Mouse (Mus musculus) cerebellum, adult 2 months (tissue): ENCODE measurements at regions not wholly inside any gene's neighbourhood (a gene's known extent, or its start where the extent isn't known, plus 50 kb on each side); places are given as distances from the start of the nearest gene placed in this dataset.
A peak's percentile ranks its signal among the peaks of the same experiment; 100 is the strongest.

Source experiments
- DNase-seq, 2 experiments: peaks; one replicate each; pipeline ENCODE4 v3.0.0; 2021
- H3K27ac ChIP-seq: fragments of 200-500 bp; 2 replicates; pipeline ENCODE4 v1.5.1; 2012; ENCODE audit warnings: low read length, control low read depth, inconsistent platforms; ENCODE audit not compliant: insufficient read depth
- H3K27me3 ChIP-seq: fragments of 200-500 bp; 2 replicates; pipeline ENCODE4 v1.6.1; 2012; ENCODE audit warnings: inconsistent platforms, mild to moderate bottlenecking, low read length, moderate library complexity; ENCODE audit not compliant: control insufficient read depth, insufficient read depth
- H3K4me1 ChIP-seq: fragments of 200-500 bp; 2 replicates; pipeline ENCODE4 v1.6.1; 2011; ENCODE audit warnings: low read length; ENCODE audit not compliant: control insufficient read depth, insufficient read depth
- H3K4me3 ChIP-seq: fragments of 200-500 bp; replicated peaks from 2 replicates; pipeline ENCODE3; 2011; ENCODE audit warnings: mild to moderate bottlenecking, low read depth, low read length, control low read depth; ENCODE audit not compliant: insufficient read depth
- CTCF ChIP-seq: fragments of 200-500 bp; IDR thresholded peaks from 2 replicates; pipeline ENCODE4 v1.5.1; 2011; ENCODE audit warnings: low read depth, mild to moderate bottlenecking, control low read depth, low read length, moderate library complexity, borderline replicate concordance; ENCODE audit not compliant: insufficient read depth
- POLR2A ChIP-seq: fragments of 200-500 bp; IDR thresholded peaks from 2 replicates; pipeline ENCODE4 v1.6.1; 2011; ENCODE audit warnings: low read length, control low read depth, borderline replicate concordance; ENCODE audit not compliant: insufficient read depth
- WGBS: fragments of 180-500 bp; shearing (Covaris S2); methylation state at CpG from one replicate; pipeline ENCODE4 v1.1.7; 2018; 5-methylcytosine and 5-hydroxymethylcytosine counted together

DNA sequence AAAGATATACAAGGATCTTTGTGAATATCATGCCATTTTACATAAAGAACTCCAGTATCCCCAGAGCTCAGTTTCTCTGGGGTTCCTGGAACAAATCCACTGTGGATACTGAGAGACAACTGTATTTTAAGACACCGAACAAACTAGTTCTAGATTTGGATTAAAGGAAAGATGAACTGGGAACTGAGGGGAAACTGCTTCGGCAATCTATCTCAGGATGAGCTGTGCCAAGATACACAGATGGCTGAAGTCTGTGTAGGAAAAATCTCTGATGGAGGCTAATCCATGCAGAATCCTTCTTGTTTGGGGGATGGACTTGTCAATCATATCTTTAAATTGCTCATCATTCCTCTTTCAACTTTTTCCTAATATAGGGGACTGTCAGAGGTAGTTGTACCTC is 920.5 kb downstream of the Slc4a3 start:
- TF ChIP-seq CTCF (no peak), POLR2A (no peak)
- H3K4me3 ChIP-seq: no peak overlapping the region
- peak in 1 of 2 experiments; percentile 6 for DNase-seq
- 10% methylated on average over 2 of the region's 2 CpGs for WGBS
- H3K27ac ChIP-seq: no peak overlapping the region
- H3K27me3 ChIP-seq: no peaks in the 10 kb centered on the region
- H3K4me1 ChIP-seq: no peaks in the 10 kb centered on the region

DNA sequence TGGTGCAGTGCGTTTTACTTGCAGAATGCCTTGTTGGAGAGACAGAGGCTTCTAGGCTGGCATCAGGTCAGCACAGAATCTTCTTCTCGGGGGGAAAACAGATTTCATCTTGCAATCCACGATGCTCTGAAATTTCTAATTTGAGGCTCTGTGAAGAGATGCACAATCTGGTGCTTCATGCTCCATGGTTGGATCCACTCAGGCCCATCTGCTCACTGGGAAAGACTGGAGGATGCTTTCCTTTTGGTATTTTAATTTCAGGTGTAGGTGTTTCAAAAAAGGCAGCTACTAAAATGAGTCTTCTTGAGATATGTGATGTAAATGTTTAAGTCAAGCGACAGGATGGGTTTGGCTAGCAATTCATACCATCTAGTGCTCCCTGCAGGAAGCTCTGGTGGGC is 938.1 kb downstream of the Slc4a3 start:
- Histone ChIP-seq H3K4me1 (no peaks in the 10 kb centered on the region), H3K4me3 (no peak overlapping the region), H3K27me3 (no peaks in the 10 kb centered on the region), H3K27ac (no peak overlapping the region)
- TF ChIP-seq POLR2A (no peak), CTCF (no peak)
- WGBS: 22% methylated on average over 4 of the region's 4 CpGs
- peak in 1 of 2 experiments; percentile 8 for DNase-seq

DNA sequence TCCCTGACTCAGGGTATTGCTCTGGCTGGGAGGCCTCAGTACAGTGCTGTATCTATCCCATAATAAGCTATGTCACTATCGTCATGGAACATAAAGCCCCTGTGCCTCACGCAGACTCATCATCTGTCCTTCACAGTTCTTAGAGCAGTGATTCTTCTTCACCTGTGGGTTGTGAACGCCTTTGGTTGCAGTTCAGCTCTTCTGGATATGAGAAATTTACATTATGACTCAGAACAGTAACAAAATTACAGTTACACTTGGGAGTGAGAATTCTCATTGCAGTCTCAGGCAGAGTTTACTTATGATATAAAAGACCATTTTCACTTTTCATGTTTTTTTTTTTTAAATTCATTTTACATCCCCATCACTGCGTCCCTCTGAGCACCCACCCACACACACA is 941.4 kb downstream of the Slc4a3 start:
- Histone ChIP-seq H3K4me1 (no peaks in the 10 kb centered on the region), H3K27me3 (no peaks in the 10 kb centered on the region), H3K4me3 (no peak overlapping the region), H3K27ac (no peak overlapping the region)
- WGBS: 99% methylated on average over 4 of the region's 4 CpGs
- TF ChIP-seq POLR2A (no peak), CTCF (no peak)
- DNase-seq: no peak

DNA sequence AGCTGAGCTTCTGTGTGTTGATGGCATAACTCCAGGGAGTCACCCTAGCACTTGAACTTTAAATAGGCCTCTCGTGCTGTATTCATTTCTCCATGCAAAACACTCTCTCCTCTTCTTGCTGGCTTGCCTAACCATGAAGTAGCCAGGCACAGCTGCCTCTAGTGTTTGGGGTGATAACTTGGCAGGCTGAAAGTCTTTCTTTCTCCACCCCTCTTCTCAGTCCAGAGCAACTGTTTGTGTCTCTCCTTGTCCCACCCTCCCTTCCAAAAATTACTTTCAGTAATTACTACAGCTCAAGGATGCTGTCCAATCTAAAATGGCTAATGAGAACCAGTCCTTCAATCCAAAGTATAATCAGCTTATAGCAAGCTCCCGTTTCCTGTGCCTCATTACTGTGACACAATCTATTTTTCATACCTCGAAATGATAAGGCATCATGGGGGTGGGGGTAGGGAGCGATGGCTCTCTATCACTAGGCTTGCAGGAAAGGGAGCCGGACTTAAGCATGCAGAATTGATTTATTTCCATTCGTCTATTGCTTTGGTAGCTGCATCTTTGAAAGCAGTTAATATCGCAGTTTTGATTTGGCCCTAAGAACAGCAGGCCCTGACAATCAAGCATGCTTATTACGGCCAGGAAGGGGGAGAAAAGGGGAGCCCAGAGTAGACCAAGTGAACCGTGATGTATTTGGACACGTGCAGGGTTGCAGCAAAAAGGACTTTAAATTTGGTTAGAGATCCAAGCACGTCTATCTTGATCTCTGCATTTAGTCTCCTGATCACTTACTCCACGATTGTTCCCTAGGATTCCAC is 943.8 kb downstream of the Slc4a3 start:
- no peak overlapping the region for H3K4me3 ChIP-seq
- TF ChIP-seq CTCF (no peak), POLR2A (no peak)

DNA sequence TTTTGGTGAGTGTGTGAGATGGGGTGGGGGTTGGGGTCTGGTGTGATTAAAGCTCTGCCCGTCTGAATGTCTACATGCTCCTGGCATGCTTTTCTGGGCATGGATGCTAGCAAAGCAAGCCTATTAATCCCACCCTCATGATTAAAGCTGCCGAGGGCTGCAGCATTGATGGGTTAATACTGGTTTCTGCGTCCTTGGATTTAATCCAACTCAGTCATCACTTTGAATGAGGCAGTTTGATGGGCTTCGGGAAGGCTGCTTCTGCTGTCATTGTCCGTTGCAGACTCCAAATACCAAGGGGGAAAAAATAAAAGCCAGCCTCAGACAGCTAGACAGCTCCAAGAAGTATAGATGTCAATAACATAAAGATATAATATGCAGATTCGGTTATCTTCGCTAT is 944.7 kb downstream of the Slc4a3 start:
- WGBS: 52% methylated on average over 7 of the region's 7 CpGs
- no peak for TF ChIP-seq CTCF
- no peak for TF ChIP-seq POLR2A
- H3K27me3 ChIP-seq: no peaks in the 10 kb centered on the region
- H3K4me3 ChIP-seq: no peak overlapping the region
- no peak for DNase-seq
- no peak overlapping the region for H3K27ac ChIP-seq
- H3K4me1 ChIP-seq: no peaks in the 10 kb centered on the region

More for the DNA sequence above, 943.8 kb downstream of the Slc4a3 start:
- no peaks in the 10 kb centered on the region for H3K27me3 ChIP-seq
- no peaks in the 10 kb centered on the region for H3K4me1 ChIP-seq
- no peak for DNase-seq
- H3K27ac ChIP-seq: no peak overlapping the region
- WGBS: 75% methylated on average over 12 of the region's 12 CpGs

DNA sequence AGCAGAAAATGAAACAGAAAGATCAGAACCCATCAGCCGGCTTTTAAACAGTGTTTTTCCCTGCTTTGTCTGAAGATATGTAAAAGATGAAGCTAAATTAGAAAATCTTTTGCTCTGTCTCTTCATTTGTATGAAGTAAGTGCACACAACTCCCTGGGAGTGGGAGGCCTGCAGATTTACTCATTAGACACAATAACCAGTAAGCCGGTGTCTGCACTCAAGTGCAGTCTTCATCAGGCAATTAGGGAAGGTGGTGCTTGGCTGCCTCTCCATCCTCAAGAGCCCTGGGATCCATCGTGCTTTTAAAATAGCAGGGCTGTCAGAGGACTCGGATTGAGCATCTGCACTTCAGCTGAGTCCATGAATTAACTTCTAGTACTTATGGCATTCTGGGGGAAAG is 945.1 kb downstream of the Slc4a3 start:
- Histone ChIP-seq H3K4me3 (no peak overlapping the region), H3K27ac (no peak overlapping the region), H3K4me1 (no peaks in the 10 kb centered on the region), H3K27me3 (no peaks in the 10 kb centered on the region)
- no peak for DNase-seq
- 48% methylated on average over 4 of the region's 4 CpGs for WGBS
- no peak for TF ChIP-seq CTCF
- TF ChIP-seq POLR2A: no peak

DNA sequence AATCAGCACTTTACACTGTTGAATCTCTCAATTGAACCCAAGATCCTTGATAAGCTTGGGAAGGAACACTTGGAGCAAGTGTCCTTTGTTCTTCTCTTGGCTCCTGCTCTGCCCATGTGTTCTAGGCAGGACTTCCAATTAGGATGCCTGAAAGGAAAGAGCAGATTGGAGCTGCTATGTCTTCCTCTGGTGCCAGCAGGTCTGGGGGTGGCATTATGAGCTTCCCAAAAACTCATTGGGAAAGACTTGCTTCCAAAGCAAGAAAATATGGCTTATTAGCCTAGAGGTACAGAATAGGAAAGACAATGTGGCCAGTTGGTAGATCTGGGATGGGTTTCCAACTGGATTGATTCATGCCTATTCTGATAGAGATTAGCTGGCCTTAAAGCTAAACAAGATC is 959.1 kb downstream of the Slc4a3 start:
- no peak for DNase-seq
- H3K4me3 ChIP-seq: no peak overlapping the region
- no peaks in the 10 kb centered on the region for H3K27me3 ChIP-seq
- TF ChIP-seq CTCF (no peak), POLR2A (no peak)
- H3K27ac ChIP-seq: no peak overlapping the region
- no peaks in the 10 kb centered on the region for H3K4me1 ChIP-seq

DNA sequence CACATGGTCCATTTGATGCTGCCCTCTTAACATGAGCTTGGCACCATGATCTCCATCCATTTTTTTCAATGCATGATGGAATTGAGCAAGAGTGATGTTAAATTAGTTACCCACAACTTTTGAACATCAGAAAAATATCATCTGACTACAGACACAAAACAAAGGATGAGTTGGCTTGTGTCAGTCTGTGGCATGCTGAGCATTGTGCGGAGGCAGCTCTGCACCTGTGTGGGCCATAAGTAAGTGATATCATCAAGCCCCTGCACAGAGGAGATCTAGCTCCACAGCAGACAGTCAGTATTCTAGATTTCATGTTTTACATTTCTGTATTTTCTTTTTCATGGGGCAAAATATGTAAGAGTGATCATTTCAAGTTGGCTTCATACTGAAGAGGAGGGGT is 962.8 kb downstream of the Slc4a3 start:
- no peak for TF ChIP-seq CTCF
- TF ChIP-seq POLR2A: no peak
- no peak overlapping the region for H3K4me3 ChIP-seq
- H3K27me3 ChIP-seq: no peaks in the 10 kb centered on the region
- no peak overlapping the region for H3K27ac ChIP-seq
- DNase-seq: no peak
- H3K4me1 ChIP-seq: no peaks in the 10 kb centered on the region; the same call in 1 of the 2 replicates
- 94% methylated on average over 1 of the region's 1 CpGs for WGBS
